Comparison of ENCODE assay signal across 16 mouse cellular contexts in the genomic region with DNA sequence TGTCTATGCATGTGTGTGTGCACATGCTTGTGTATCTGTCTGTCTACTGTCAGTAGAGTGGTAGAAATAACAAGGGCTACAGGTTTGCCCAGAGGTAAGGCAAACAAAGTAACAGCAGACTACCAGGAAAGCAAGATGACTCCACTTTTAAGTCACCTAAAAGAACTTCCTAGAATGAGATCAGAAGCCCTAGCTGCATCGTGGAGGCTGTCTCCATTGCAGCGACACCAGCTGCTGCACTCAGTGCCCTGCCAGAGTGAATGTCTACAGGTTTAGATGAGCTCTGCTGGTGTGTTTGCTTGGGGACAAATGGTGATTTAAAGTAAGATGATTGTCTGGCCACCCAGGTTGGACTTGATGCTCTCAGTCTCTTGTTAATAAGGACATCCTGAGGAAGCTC.
"Had no signal": no experiment of that assay in that cellular context is flagged by ENCODE, and none has a peak within 500 bp of the region (broad histone marks: within the 10 kb centered on the region; RNA-seq: fewer than 3 reads in every experiment).

No protein-coding gene starts in this region.

- H3K4me2 ChIP-seq: intestine, embryonic 15.5 days; limb, embryonic 12.5 days; liver, embryonic 13.5 days; lung, embryonic 15.5 days; midbrain, embryonic 11.5 days; midbrain, embryonic 15.5 days had no signal

- H3K27me3 ChIP-seq: intestine, embryonic 15.5 days; limb, embryonic 12.5 days; liver, embryonic 13.5 days; lung, embryonic 15.5 days; midbrain, embryonic 15.5 days had no signal

- H3K27ac ChIP-seq: intestine, embryonic 15.5 days; layer of hippocampus, adult 2 months; limb, embryonic 12.5 days; liver, embryonic 13.5 days; lung, embryonic 15.5 days; macrophage; midbrain, embryonic 15.5 days had no signal

- H3K4me1 ChIP-seq: intestine, embryonic 15.5 days; limb, embryonic 12.5 days; liver, embryonic 13.5 days; lung, embryonic 15.5 days; megakaryocyte, embryonic 14.5 days; midbrain, embryonic 15.5 days had no signal

- H3K9ac ChIP-seq: intestine, embryonic 15.5 days; limb, embryonic 12.5 days; liver, embryonic 13.5 days; liver, postnatal 0 days; lung, embryonic 15.5 days; midbrain, embryonic 15.5 days had no signal

- H3K9me3 ChIP-seq: intestine, embryonic 15.5 days; limb, embryonic 12.5 days; liver, embryonic 13.5 days; lung, embryonic 15.5 days; megakaryocyte, embryonic 14.5 days; midbrain, embryonic 15.5 days had no signal

- H3K36me3 ChIP-seq: intestine, embryonic 15.5 days; limb, embryonic 12.5 days; liver, embryonic 13.5 days; lung, embryonic 15.5 days; midbrain, embryonic 15.5 days had no signal

- DNase-seq: kidney, adult 18-20 months; kidney, postnatal 10 days; kidney, postnatal 4 days; liver; liver, embryonic 13.5 days; liver, postnatal 0 days; lung, postnatal 14 days; spleen, adult 18-20 months had no signal

- ATAC-seq: intestine, embryonic 15.5 days; liver, postnatal 0 days; midbrain, embryonic 15.5 days had no signal

- H3K4me3 ChIP-seq: intestine, embryonic 15.5 days; layer of hippocampus, adult 2 months; limb, embryonic 12.5 days; liver, embryonic 13.5 days; lung, embryonic 15.5 days; megakaryocyte, embryonic 14.5 days; midbrain, embryonic 15.5 days had no signal
